Mouse (Mus musculus): Measurements from ENCODE around the gene Adam15.

DNA sequence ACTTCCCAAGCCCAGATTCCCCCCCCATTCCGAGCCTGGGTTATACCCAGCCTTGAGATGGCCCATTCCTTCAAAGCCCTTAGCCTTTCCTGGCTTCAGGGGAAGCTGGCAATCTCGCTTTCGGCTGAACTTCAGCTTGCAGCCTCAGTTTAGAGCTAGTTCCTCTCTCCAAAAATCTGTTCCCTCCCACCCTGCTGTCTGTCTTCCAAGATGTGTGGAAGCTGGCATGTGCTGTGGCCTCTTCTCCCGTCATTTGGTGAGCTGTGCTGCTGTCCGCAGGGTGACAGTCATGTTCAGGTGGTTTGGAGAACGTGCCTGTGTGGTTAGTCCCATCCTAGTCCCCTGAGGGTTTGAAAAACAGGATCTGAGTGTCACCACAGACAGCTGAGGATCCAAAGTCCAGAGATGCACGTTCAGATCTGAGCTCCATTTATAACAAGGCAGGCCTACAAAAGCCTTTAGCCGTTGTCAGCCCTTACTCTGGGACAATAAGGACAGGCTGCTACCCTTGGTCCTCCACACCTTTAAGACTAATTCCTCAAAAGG lies 54.0 kb downstream of the Adam15 start:
- no peak for TF ChIP-seq POLR2A (IDR thresholded peaks at IDR 0.05; ENCODE audit: borderline replicate concordance, extremely low read depth, low read depth, low read length)
- no peak for TF ChIP-seq CTCF (IDR thresholded peaks at IDR 0.05; ENCODE audit: insufficient read depth, low read length)

All from lung, adult 2 months (tissue).